Mouse (Mus musculus): ENCODE data around the gene Man2a1. TPM values are rescaled to one million over a fixed set of nuclear protein-coding genes. Genes with fewer than 3 reads are reported as not detected.
A peak's percentile ranks its signal among the peaks of the same experiment; 100 is the strongest.

Man2a1 gene
- polyA plus RNA-seq, 1 experiment from 2014 or later: 1.6 TPM

GRCm38 (mm10) chr17:64721112-64721511, 120.6 kb downstream of the Man2a1 start:
- ATAC-seq (no peak), DNase-seq (ENCODE audit: low spot score) (no peak)
- WGBS: 90% methylated on average over 5 of the region's 5 CpGs
- Histone ChIP-seq H3K4me3 (ENCODE audit: low read depth, low read length) (no peak overlapping the region), H3K9me3 (replicated peaks; ENCODE audit: control insufficient read depth, low read length) (no peaks in the 10 kb centered on the region), H3K27ac (ENCODE audit: low read depth, low read length) (no peak overlapping the region), H3K4me1 (ENCODE audit: control insufficient read depth, insufficient read depth, low read length) (no peaks in the 10 kb centered on the region; the same call in 1 of the 2 replicates), H3K4me2 (ENCODE audit: low read length) (no peak overlapping the region), H3K9ac (ENCODE audit: low read length) (no peak overlapping the region), H3K36me3 (ENCODE audit: control insufficient read depth, insufficient read depth, low read length) (no peaks in the 10 kb centered on the region), H3K27me3 (replicated peaks; ENCODE audit: control insufficient read depth, insufficient read depth, low read length) (no peaks in the 10 kb centered on the region)

GRCm38 (mm10) chr17:64723162-64723561, 122.6 kb downstream of the Man2a1 start:
- ATAC-seq (no peak), DNase-seq (ENCODE audit: low spot score) (no peak)
- WGBS: 84% methylated on average over 1 of the region's 1 CpGs

GRCm38 (mm10) chr17:64725214-64725613, 124.7 kb downstream of the Man2a1 start:
- Histone ChIP-seq H3K27ac (ENCODE audit: low read depth, low read length) (no peak overlapping the region), H3K4me3 (ENCODE audit: low read depth, low read length) (no peak overlapping the region), H3K4me2 (ENCODE audit: low read length) (no peak overlapping the region), H3K9ac (ENCODE audit: low read length) (no peak overlapping the region), H3K27me3 (replicated peaks; ENCODE audit: control insufficient read depth, insufficient read depth, low read length) (no peaks in the 10 kb centered on the region), H3K9me3 (replicated peaks; ENCODE audit: control insufficient read depth, low read length) (no peaks in the 10 kb centered on the region), H3K4me1 (ENCODE audit: control insufficient read depth, insufficient read depth, low read length) (no peaks in the 10 kb centered on the region), H3K36me3 (ENCODE audit: control insufficient read depth, insufficient read depth, low read length) (no peaks in the 10 kb centered on the region)
- DNase-seq (ENCODE audit: low spot score) (no peak), ATAC-seq (no peak)
- WGBS: 89% methylated on average over 3 of the region's 3 CpGs

More at GRCm38 (mm10) chr17:64723162-64723561, 122.6 kb downstream of the Man2a1 start:
- Histone ChIP-seq H3K27ac (ENCODE audit: low read depth, low read length) (no peak overlapping the region), H3K36me3 (ENCODE audit: control insufficient read depth, insufficient read depth, low read length) (no peaks in the 10 kb centered on the region), H3K9me3 (replicated peaks; ENCODE audit: control insufficient read depth, low read length) (no peaks in the 10 kb centered on the region), H3K4me1 (ENCODE audit: control insufficient read depth, insufficient read depth, low read length) (no peaks in the 10 kb centered on the region), H3K9ac (ENCODE audit: low read length) (no peak overlapping the region), H3K27me3 (replicated peaks; ENCODE audit: control insufficient read depth, insufficient read depth, low read length) (no peaks in the 10 kb centered on the region), H3K4me3 (ENCODE audit: low read depth, low read length) (no peak overlapping the region), H3K4me2 (ENCODE audit: low read length) (no peak overlapping the region)

- no peak overlapping the region for H3K9ac ChIP-seq (ENCODE audit: low read length)
- no peak overlapping the region for H3K27ac ChIP-seq (ENCODE audit: low read depth, low read length)
- no peak overlapping the region for H3K4me3 ChIP-seq (ENCODE audit: low read depth, low read length)
- no peak for DNase-seq (ENCODE audit: low spot score)
- WGBS: 77% methylated on average over 7 of the region's 7 CpGs
- ATAC-seq: no peak
- H3K9me3 ChIP-seq (replicated peaks; ENCODE audit: control insufficient read depth, low read length): no peaks in the 10 kb centered on the region
- H3K36me3 ChIP-seq (ENCODE audit: control insufficient read depth, insufficient read depth, low read length): no peaks in the 10 kb centered on the region
- H3K27me3 ChIP-seq (replicated peaks; ENCODE audit: control insufficient read depth, insufficient read depth, low read length): no peaks in the 10 kb centered on the region
- H3K4me2 ChIP-seq (ENCODE audit: low read length): no peak overlapping the region
- no peaks in the 10 kb centered on the region for H3K4me1 ChIP-seq (ENCODE audit: control insufficient read depth, insufficient read depth, low read length)
These were observed 125.5 kb downstream of the Man2a1 start for GRCm38 (mm10) chr17:64726032-64726431.

DNA sequence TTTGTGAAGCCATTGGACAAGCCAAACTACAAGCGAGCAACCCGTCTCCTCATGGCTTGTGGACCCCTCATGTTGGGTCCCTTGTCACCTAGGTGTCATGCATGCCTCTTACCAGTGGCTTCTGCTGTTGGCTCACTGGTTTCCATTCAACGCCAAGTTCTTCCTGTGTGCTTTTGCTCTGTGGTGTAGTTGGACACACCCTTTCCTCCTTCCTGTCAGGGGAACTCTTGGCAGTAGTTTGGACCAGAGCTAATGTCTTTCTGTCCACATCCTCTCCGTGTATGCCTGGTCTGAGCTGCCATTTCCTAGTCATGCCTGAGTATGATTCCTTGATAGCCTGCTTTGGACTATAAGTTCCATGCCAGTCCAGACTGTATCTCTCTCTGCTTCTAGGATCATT, 135.0 kb downstream of the Man2a1 start:
- no peak overlapping the region for H3K4me3 ChIP-seq (ENCODE audit: low read depth, low read length)
- no peaks in the 10 kb centered on the region for H3K9me3 ChIP-seq (replicated peaks; ENCODE audit: control insufficient read depth, low read length)
- no peaks in the 10 kb centered on the region; the same call in 1 of the 2 replicates for H3K36me3 ChIP-seq (ENCODE audit: control insufficient read depth, insufficient read depth, low read length)
- H3K9ac ChIP-seq (ENCODE audit: low read length): no peak overlapping the region
- ATAC-seq (no peak), DNase-seq (ENCODE audit: low spot score) (no peak)
- no peak overlapping the region for H3K4me2 ChIP-seq (ENCODE audit: low read length)
- no peaks in the 10 kb centered on the region for H3K4me1 ChIP-seq (ENCODE audit: control insufficient read depth, insufficient read depth, low read length)
- H3K27ac ChIP-seq (ENCODE audit: low read depth, low read length): no peak overlapping the region
- 91% methylated on average over 4 of the region's 4 CpGs for whole genome bisulfite sequencing
- no peaks in the 10 kb centered on the region for H3K27me3 ChIP-seq (replicated peaks; ENCODE audit: control insufficient read depth, insufficient read depth, low read length)

DNA sequence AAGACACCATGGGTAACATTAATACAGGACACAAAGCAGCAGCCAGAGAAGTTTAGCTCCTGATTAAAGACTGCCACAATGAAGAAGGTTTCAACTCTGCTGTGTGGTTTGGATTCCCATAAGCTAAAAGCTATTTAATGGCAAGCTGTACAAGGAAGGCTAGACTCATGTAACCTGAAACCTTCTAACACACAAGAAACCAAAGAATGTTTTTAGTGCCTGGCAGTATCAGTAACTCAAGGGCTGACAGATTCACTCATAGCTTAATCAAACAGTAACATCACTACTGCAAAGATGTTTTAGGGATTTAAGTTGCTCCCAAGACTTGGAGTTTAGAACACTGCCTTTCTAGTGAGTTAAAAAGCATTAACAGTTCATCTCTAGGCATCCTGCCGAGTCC, 137.4 kb downstream of the Man2a1 start:
- no peak overlapping the region for H3K27ac ChIP-seq (ENCODE audit: low read depth, low read length)
- WGBS: 97% methylated on average over 1 of the region's 1 CpGs
- no peaks in the 10 kb centered on the region; the same call in 1 of the 2 replicates for H3K36me3 ChIP-seq (ENCODE audit: control insufficient read depth, insufficient read depth, low read length)

GRCm38 (mm10) chr17:64739129-64739528, 138.6 kb downstream of the Man2a1 start:
- Histone ChIP-seq H3K36me3 (ENCODE audit: control insufficient read depth, insufficient read depth, low read length) (no peaks in the 10 kb centered on the region; the same call in 1 of the 2 replicates), H3K4me3 (ENCODE audit: low read depth, low read length) (no peak overlapping the region)

More for the DNA sequence above, 137.4 kb downstream of the Man2a1 start:
- H3K4me1 ChIP-seq (ENCODE audit: control insufficient read depth, insufficient read depth, low read length): no peaks in the 10 kb centered on the region
- DNase-seq (ENCODE audit: low spot score) (no peak), ATAC-seq (no peak)
- no peak overlapping the region for H3K4me3 ChIP-seq (ENCODE audit: low read depth, low read length)
- no peak overlapping the region for H3K9ac ChIP-seq (ENCODE audit: low read length)
- H3K27me3 ChIP-seq (replicated peaks; ENCODE audit: control insufficient read depth, insufficient read depth, low read length): no peaks in the 10 kb centered on the region
- H3K4me2 ChIP-seq (ENCODE audit: low read length): no peak overlapping the region
- H3K9me3 ChIP-seq (replicated peaks; ENCODE audit: control insufficient read depth, low read length): no peaks in the 10 kb centered on the region

DNA sequence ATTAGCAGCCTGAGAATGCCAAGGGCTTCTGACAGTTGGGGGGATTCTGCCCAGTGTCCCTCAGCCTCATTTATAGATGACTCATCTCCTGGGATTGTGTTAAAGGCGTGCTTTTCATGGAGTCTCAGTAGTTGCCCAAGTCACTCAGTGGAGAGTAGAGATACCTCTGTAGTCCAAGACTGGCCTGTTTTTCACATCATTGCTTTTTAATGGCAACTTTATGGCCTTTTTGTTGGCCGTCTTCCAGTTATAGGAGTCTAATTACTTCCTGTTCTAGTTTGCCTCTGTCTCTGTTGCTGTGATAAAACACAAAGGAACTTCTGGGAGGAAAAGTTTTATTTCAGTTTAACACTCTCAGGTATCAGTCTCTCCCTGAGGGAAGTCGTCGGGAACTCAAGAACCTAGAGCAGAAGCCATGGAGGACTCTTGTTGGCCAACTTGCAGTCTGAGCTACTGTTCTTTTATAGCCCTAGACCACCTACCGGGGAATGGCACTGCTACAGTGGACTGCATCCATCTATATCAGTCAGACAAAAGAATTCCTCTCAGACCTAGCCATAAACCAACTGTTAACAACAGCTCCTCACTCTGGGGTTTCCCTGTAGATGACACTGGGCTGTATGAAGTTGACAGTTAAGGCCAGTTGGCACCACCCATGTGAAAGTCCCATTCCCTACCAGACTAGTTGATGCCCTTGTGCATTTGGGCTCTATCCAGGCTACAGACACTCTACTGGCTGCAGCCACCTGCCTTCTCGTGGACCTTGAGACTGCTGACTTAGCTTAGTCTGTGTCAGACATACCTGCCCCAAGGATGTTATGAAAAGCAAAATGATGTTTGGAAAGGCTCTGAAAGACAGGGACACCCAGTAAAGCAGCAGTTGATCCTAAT, 142.4 kb downstream of the Man2a1 start:
- DNase-seq (ENCODE audit: low spot score) (no peak), ATAC-seq (no peak)
- H3K27me3 ChIP-seq (replicated peaks; ENCODE audit: control insufficient read depth, insufficient read depth, low read length): no peaks in the 10 kb centered on the region
- no peak overlapping the region for H3K4me3 ChIP-seq (ENCODE audit: low read depth, low read length)
- 0 out of 2 replicates have a peak, but pooled peaks cover 2% of the 10 kb centered on the region for H3K9me3 ChIP-seq (replicated peaks; ENCODE audit: control insufficient read depth, low read length)
- 92% methylated on average over 6 of the region's 6 CpGs for WGBS
- no peaks in the 10 kb centered on the region for H3K4me1 ChIP-seq (ENCODE audit: control insufficient read depth, insufficient read depth, low read length)
- H3K4me2 ChIP-seq (ENCODE audit: low read length): no peak overlapping the region
- H3K36me3 ChIP-seq (ENCODE audit: control insufficient read depth, insufficient read depth, low read length): no peaks in the 10 kb centered on the region
- H3K27ac ChIP-seq (ENCODE audit: low read depth, low read length): no peak overlapping the region
- H3K9ac ChIP-seq (ENCODE audit: low read length): no peak overlapping the region

More at GRCm38 (mm10) chr17:64739129-64739528, 138.6 kb downstream of the Man2a1 start:
- no peak overlapping the region for H3K9ac ChIP-seq (ENCODE audit: low read length)
- ATAC-seq (no peak), DNase-seq (ENCODE audit: low spot score) (peak; percentile 20)
- no peaks in the 10 kb centered on the region for H3K4me1 ChIP-seq (ENCODE audit: control insufficient read depth, insufficient read depth, low read length)
- no peak overlapping the region for H3K27ac ChIP-seq (ENCODE audit: low read depth, low read length)
- no peaks in the 10 kb centered on the region for H3K27me3 ChIP-seq (replicated peaks; ENCODE audit: control insufficient read depth, insufficient read depth, low read length)
- no peaks in the 10 kb centered on the region for H3K9me3 ChIP-seq (replicated peaks; ENCODE audit: control insufficient read depth, low read length)
- WGBS: 76% methylated on average over 6 of the region's 6 CpGs
- no peak overlapping the region for H3K4me2 ChIP-seq (ENCODE audit: low read length)
